In the genomic region with DNA sequence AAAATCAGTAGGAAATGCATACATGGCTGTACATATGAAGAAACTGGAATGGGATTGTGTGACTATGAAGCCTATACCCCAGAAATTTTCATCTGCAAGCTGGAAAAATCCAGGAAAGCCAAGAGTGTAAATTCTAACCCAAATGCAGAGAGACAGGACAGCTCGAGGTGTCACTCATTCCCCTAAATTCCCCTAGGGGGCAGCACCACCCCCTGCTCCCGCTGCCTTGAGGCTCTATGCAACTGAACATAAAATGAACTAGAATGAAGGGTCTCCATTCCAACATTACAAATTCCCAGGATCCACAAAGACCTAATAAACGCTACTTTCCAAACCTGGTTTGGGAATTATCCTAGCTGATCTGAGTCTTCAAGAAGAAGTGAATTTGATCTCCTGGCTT, we compare ENCODE assay signal across 8 mouse cellular contexts. TPM values are rescaled to one million over a fixed set of nuclear protein-coding genes. Genes with fewer than 3 reads are reported as not detected.
DNase-seq lines count a peak whose midpoint lies in the region; ATAC-seq lines count a peak whose summit lies in the region.

No protein-coding gene starts in this region.

- no peaks in the 10 kb centered on the region for H3K4me1 ChIP-seq in intestine, embryonic 14.5 days (replicated peaks; ENCODE audit: control insufficient read depth, insufficient read depth, low read length)
- H3K4me1 ChIP-seq in intestine, embryonic 16.5 days (ENCODE audit: control insufficient read depth, insufficient read depth, low read length) = no peaks in the 10 kb centered on the region

- WGBS in intestine, embryonic 14.5 days = 13% methylated on average over 3 of the region's 3 CpGs
- WGBS in intestine, embryonic 16.5 days = 10% methylated on average over 3 of the region's 3 CpGs

- H3K27ac ChIP-seq in intestine, embryonic 14.5 days (ENCODE audit: low read depth) = no peak overlapping the region
- no peak overlapping the region for H3K27ac ChIP-seq in intestine, embryonic 16.5 days (ENCODE audit: low read length)

- no peaks in the 10 kb centered on the region for H3K9me3 ChIP-seq in intestine, embryonic 14.5 days (ENCODE audit: control insufficient read depth, low read length)
- H3K9me3 ChIP-seq in intestine, embryonic 16.5 days (ENCODE audit: control insufficient read depth, low read length) = no peaks in the 10 kb centered on the region

- H3K4me2 ChIP-seq in intestine, embryonic 14.5 days (ENCODE audit: low read length) = no peak overlapping the region
- H3K4me2 ChIP-seq in intestine, embryonic 16.5 days (ENCODE audit: low read depth, low read length) = no peak overlapping the region

- H3K9ac ChIP-seq in intestine, embryonic 14.5 days (ENCODE audit: low read length) = no peak overlapping the region
- H3K9ac ChIP-seq in intestine, embryonic 16.5 days (ENCODE audit: low read depth, low read length) = no peak overlapping the region

- peak; percentile 70 for DNase-seq in intestine, embryonic 14.5 days (ENCODE audit: low spot score)
- DNase-seq in 3T3-L1 (ENCODE audit: low read depth, low spot score) (peak; percentile 52), ES-CJ7 (ENCODE audit: low read depth, low spot score) (peak; percentile 70)
- DNase-seq in cerebellum, adult 8-10 months = peak; percentile 23
- peak; percentile 54 for DNase-seq in heart, postnatal 4 days
- DNase-seq in spleen, adult 12 weeks (ENCODE audit: low spot score) = no peak

- no peak for ATAC-seq in intestine, embryonic 14.5 days (replicated peaks; ENCODE audit: low FRiP score, low TSS enrichment, low read depth)
- no peak for ATAC-seq in intestine, embryonic 16.5 days
- ATAC-seq in megakaryocyte, adult 5-6 weeks (ENCODE audit: poor library complexity, severe bottlenecking) = peak; percentile 71

- H3K27me3 ChIP-seq in intestine, embryonic 14.5 days (replicated peaks; ENCODE audit: control insufficient read depth, insufficient read depth, low read length) = no peaks in the 10 kb centered on the region
- H3K27me3 ChIP-seq in intestine, embryonic 16.5 days (replicated peaks; ENCODE audit: control insufficient read depth, insufficient read depth, low read length) = no peaks in the 10 kb centered on the region

- H3K4me3 ChIP-seq in intestine, embryonic 14.5 days (ENCODE audit: low read depth, low read length) = no peak overlapping the region
- no peak overlapping the region for H3K4me3 ChIP-seq in intestine, embryonic 16.5 days (ENCODE audit: low read length)

- no peaks in the 10 kb centered on the region for H3K36me3 ChIP-seq in intestine, embryonic 14.5 days (ENCODE audit: control insufficient read depth, insufficient read depth, low read length)
- no peaks in the 10 kb centered on the region for H3K36me3 ChIP-seq in intestine, embryonic 16.5 days (ENCODE audit: control insufficient read depth, insufficient read depth, low read length)

RNA-seq across cellular contexts. Expression of a gene that starts 48.1 kb away (rescaled TPM):
- 37.0 and 45.6 TPM in 2 replicates for polyA plus RNA-seq in intestine, embryonic 14.5 days (2014; fragmentation: Nextera tagmentation; extraction: Ambion mirVana)
- polyA plus RNA-seq in intestine, embryonic 16.5 days (2015; fragmentation: Nextera tagmentation; extraction: Ambion mirVana) = 14.7 and 15.8 TPM in 2 replicates
- total RNA-seq in heart, postnatal 4 days (2021) = 100 to 1,000 TPM; 223 to 230 TPM
- total RNA-seq in megakaryocyte, adult 5-6 weeks (2015) = 0.27 TPM in 1 of 2 replicates, not detected in the other
- 0.81 TPM in 1 of 2 replicates, not detected in the other for total RNA-seq in megakaryocyte, adult 5-6 weeks (2017)

Comparison
In these comparisons a context has a peak if more than half of its experiments do, and no peak if none do; other contexts are left out.
1. RNA of a gene that starts 48.1 kb away (total RNA-seq): 223 to 230 TPM in heart, postnatal 4 days; 0.27 to 0.81 TPM in megakaryocyte, adult 5-6 weeks; every median in the first group is over 100 times any median in the second.